Mouse (Mus musculus) heart, adult 2 months (tissue): ENCODE results near the gene Mlana.

Experiments used
- CTCF ChIP-seq: fragments of 200-600 bp; IDR thresholded peaks from 2 replicates; pipeline ENCODE4 v1.8.1; 2022; ENCODE audit warnings: antibody characterized with exemption, mild to moderate bottlenecking, moderate library complexity
- EP300 ChIP-seq: fragments of 200-500 bp; IDR thresholded peaks from 2 replicates; pipeline ENCODE4 v1.6.1; 2011; ENCODE audit warnings: low read depth, low read length, control low read depth; ENCODE audit not compliant: insufficient read depth
- POLR2A ChIP-seq: fragments of 200-500 bp; IDR thresholded peaks from 2 replicates; pipeline ENCODE4 v1.6.1; 2011; ENCODE audit warnings: mild to moderate bottlenecking, low read depth, low read length, control low read depth; ENCODE audit not compliant: insufficient read depth

GRCm38 (mm10) chr19:29740661-29741060, 43.0 kb downstream of the Mlana start:
- TF ChIP-seq EP300 (no peak), POLR2A (no peak), CTCF (no peak)
